Mouse (Mus musculus): ENCODE measurements around the gene 4933402N03Rik.

- TF ChIP-seq CTCF (IDR thresholded peaks at IDR 0.05; ENCODE audit: low read depth, low read length) (peak; percentile 90), POLR2A (IDR thresholded peaks at IDR 0.05; ENCODE audit: extremely low read depth, insufficient read depth, low read length) (no peak)
These were observed 36.6 kb upstream of the 4933402N03Rik start for GRCm38 (mm10) chr7:131182685-131183084.

Data from liver, adult 2 months (tissue).